Mouse (Mus musculus) liver, postnatal 0 days (tissue): ENCODE results near the gene Thrap3. TPM values are rescaled to one million over a fixed set of nuclear protein-coding genes. Genes with fewer than 3 reads are reported as not detected.
"Not testable (repeated sequence)": the region's sequence is repeated elsewhere in the genome, so short reads cannot be mapped to it uniquely, and the experiment has no call there.

ENCODE experiments used
- ATAC-seq: fragments of 200-750 bp; cut with Nextera tagmentation; 2 replicates; pipeline ENCODE4 v1.8.0; 2017; ENCODE audit warnings: mild to moderate bottlenecking, moderate library complexity
- DNase-seq: peaks from one replicate; pipeline ENCODE4 v3.0.0-alpha.2; 2016
- H3K27ac ChIP-seq: fragments of 300-500 bp; sonication (generic); 2 replicates; pipeline ENCODE4 v1.5.1; 2014; ENCODE audit warnings: antibody characterized with exemption, moderate library complexity, mild to moderate bottlenecking, low read depth
- H3K27me3 ChIP-seq: fragments of 300-500 bp; sonication (generic); 2 replicates; pipeline ENCODE4 v1.6.1; 2014; ENCODE audit warnings: low read length, control low read depth, mixed read lengths; ENCODE audit not compliant: insufficient read depth
- H3K36me3 ChIP-seq: fragments of 300-500 bp; sonication (generic); replicated peaks from 2 replicates; pipeline ENCODE4 v1.6.1; 2014; ENCODE audit warnings: mild to moderate bottlenecking, control low read depth, low read length, moderate library complexity, mixed read lengths; ENCODE audit not compliant: insufficient read depth
- H3K4me1 ChIP-seq: fragments of 300-500 bp; sonication (generic); 2 replicates; pipeline ENCODE4 v1.6.1; 2014; ENCODE audit warnings: antibody characterized with exemption, mild to moderate bottlenecking, control low read depth; ENCODE audit not compliant: insufficient read depth
- H3K4me2 ChIP-seq: fragments of 300-500 bp; sonication (generic); 2 replicates; pipeline ENCODE4 v1.6.1; 2014; ENCODE audit warnings: low read depth, mild to moderate bottlenecking, low read length, moderate library complexity, mixed read lengths
- H3K4me3 ChIP-seq: fragments of 300-500 bp; sonication (generic); 2 replicates; pipeline ENCODE4 v1.5.1; 2014; ENCODE audit warnings: low read depth, low read length
- H3K9ac ChIP-seq: fragments of 300-500 bp; sonication (generic); replicated peaks from 2 replicates; pipeline ENCODE4 v1.6.1; 2014; ENCODE audit warnings: mild to moderate bottlenecking, moderate library complexity
- H3K9me3 ChIP-seq: fragments of 300-500 bp; sonication (generic); 2 replicates; pipeline ENCODE4 v1.6.1; 2016; ENCODE audit warnings: mild to moderate bottlenecking, control low read depth, low read length, mixed read lengths
- CTCF ChIP-seq: sonication (generic); IDR thresholded peaks from 2 replicates; pipeline ENCODE4 v1.5.1; 2016; ENCODE audit warnings: antibody characterized with exemption, low read depth
- EP300 ChIP-seq: IDR thresholded peaks from 2 replicates; pipeline ENCODE4 v1.6.1; 2016; ENCODE audit warnings: antibody characterized with exemption, low read depth, mild to moderate bottlenecking
- WGBS: fragments of 180-500 bp; shearing (Covaris S2); extraction: QIAGEN DNeasy Blood & Tissue Kit; methylation state at CpG from one replicate; pipeline ENCODE4 v1.1.7; 2014; ENCODE audit not compliant: insufficient replicate concordance; 5-methylcytosine and 5-hydroxymethylcytosine counted together
- polyA plus RNA-seq: library from polyadenylated mRNA; unstranded; fragments of >200 nt; fragmentation: Nextera tagmentation; extraction: Ambion mirVana; gene quantifications from 2 replicates; pipeline ENCODE4 v1.2.1, GENCODE M21; 2015

The Thrap3 gene
- polyA plus RNA-seq, 1 experiment from 2014 or later: 62.4 TPM

- Histone ChIP-seq H3K27ac (no peak overlapping the region; the same call in 1 of the 2 replicates), H3K4me1 (peaks cover 4% of the 10 kb centered on the region; the same call in 1 of the 2 replicates), H3K4me3 (no peak overlapping the region), H3K36me3 (peaks cover 60% of the 10 kb centered on the region), H3K4me2 (no peak overlapping the region), H3K9me3 (no peaks in the 10 kb centered on the region), H3K9ac (no peak overlapping the region), H3K27me3 (no peaks in the 10 kb centered on the region)
- DNase-seq (peak; percentile 42), ATAC-seq (peak; percentile 80)
- TF ChIP-seq EP300 (no peak), CTCF (peak; percentile 93)
- WGBS: 56% methylated on average over 7 of the region's 7 CpGs
These were observed 21.2 kb downstream of the Thrap3 start for GRCm38 (mm10) chr4:126181170-126181957.

- H3K4me1 ChIP-seq, H3K9me3 ChIP-seq, H3K27me3 ChIP-seq, H3K4me2 ChIP-seq, H3K9ac ChIP-seq, H3K27ac ChIP-seq, H3K4me3 ChIP-seq, DNase-seq: not testable (repeated sequence)
- H3K36me3 ChIP-seq: peaks cover 75% of the 10 kb centered on the region
- WGBS: 53% methylated on average over 7 of the region's 7 CpGs
- ATAC-seq: peak; percentile 70
These were observed 26.6 kb downstream of the Thrap3 start for GRCm38 (mm10) chr4:126175980-126176379.

DNA sequence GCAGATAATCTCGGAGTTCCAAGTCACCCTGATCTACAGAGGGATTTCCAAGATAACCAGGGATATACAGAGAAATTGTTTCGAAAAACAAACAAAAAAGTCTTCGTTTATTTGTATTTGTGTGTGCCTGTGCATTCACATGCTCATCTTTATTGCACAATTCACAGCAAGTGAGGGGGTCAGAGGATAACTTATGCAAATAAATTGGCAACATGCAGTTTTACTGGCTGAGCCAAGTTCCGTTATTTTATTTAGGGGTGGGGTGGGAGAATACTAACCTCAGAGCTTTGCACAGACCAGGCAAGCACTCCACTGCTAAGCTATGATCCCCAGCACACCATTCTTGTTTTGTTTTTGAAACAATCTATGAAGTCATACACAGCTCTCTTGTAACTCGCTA, 28.8 kb downstream of the Thrap3 start:
- Histone ChIP-seq H3K4me1 (no peaks in the 10 kb centered on the region), H3K4me2 (no peak overlapping the region), H3K27ac (no peak overlapping the region), H3K36me3 (peaks cover 81% of the 10 kb centered on the region), H3K4me3 (no peak overlapping the region), H3K9me3 (no peaks in the 10 kb centered on the region), H3K27me3 (no peaks in the 10 kb centered on the region), H3K9ac (no peak overlapping the region)
- ATAC-seq (peak; percentile 62), DNase-seq (no peak)
- TF ChIP-seq EP300 (peak; percentile 25; the same call in 1 of the 2 replicates), CTCF (no peak)
- 73% methylated on average over 5 of the region's 5 CpGs for WGBS

GRCm38 (mm10) chr4:126170737-126171136, 31.8 kb downstream of the Thrap3 start:
- WGBS: 90% methylated on average over 5 of the region's 5 CpGs
- DNase-seq, H3K27ac ChIP-seq, H3K27me3 ChIP-seq, H3K4me3 ChIP-seq, ATAC-seq, H3K9me3 ChIP-seq, H3K4me2 ChIP-seq, H3K4me1 ChIP-seq, H3K9ac ChIP-seq: not testable (repeated sequence)
- H3K36me3 ChIP-seq: peaks cover 82% of the 10 kb centered on the region

GRCm38 (mm10) chr4:126168851-126169250, 33.7 kb downstream of the Thrap3 start:
- H3K4me2 ChIP-seq: no peak overlapping the region
- DNase-seq (no peak), ATAC-seq (no peak)
- H3K9ac ChIP-seq: no peak overlapping the region
- peaks cover 67% of the 10 kb centered on the region for H3K36me3 ChIP-seq
- no peaks in the 10 kb centered on the region; the same call in 1 of the 2 replicates for H3K4me1 ChIP-seq
- H3K9me3 ChIP-seq: no peaks in the 10 kb centered on the region
- no peak overlapping the region for H3K27ac ChIP-seq
- H3K4me3 ChIP-seq: no peak overlapping the region
- 74% methylated on average over 6 of the region's 6 CpGs for WGBS
- TF ChIP-seq EP300: no peak
- no peak for TF ChIP-seq CTCF
- no peaks in the 10 kb centered on the region for H3K27me3 ChIP-seq

- Histone ChIP-seq H3K4me2 (no peak overlapping the region), H3K27me3 (no peaks in the 10 kb centered on the region), H3K4me3 (no peak overlapping the region), H3K9me3 (no peaks in the 10 kb centered on the region), H3K27ac (0 out of 2 replicates have a peak overlapping the region, but pooled peaks have one; percentile 52), H3K4me1 (peaks cover 19% of the 10 kb centered on the region), H3K36me3 (peaks cover 43% of the 10 kb centered on the region), H3K9ac (no peak overlapping the region)
- ATAC-seq (no peak), DNase-seq (no peak)
- TF ChIP-seq EP300 (no peak), CTCF (no peak)
- 90% methylated on average over 3 of the region's 3 CpGs for WGBS
These were observed 36.5 kb downstream of the Thrap3 start for GRCm38 (mm10) chr4:126166084-126166483.

DNA sequence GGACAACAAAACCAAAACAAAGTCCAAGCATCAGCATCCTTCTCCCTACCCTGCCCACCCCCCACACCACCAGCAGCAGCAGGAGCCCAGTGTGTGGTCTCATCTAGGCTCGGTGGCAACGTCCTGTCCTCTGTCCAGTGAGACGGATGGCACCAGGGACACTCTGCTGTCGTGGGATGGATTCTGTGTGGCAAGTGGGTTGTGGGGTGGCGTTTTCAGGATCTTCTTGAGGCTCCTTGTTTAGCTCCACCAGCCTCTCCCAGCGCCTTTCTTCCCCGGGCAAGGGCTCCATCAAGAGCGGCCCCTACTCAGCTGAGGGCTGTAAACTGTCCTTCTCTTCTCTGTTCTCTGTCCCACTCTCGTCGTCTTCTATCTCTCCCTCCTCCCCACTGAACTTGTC, 37.5 kb downstream of the Thrap3 start:
- H3K27ac ChIP-seq, H3K27me3 ChIP-seq, ATAC-seq, H3K9me3 ChIP-seq, DNase-seq, H3K4me2 ChIP-seq, H3K4me3 ChIP-seq, H3K9ac ChIP-seq: not testable (repeated sequence)
- Histone ChIP-seq H3K36me3 (peaks cover 34% of the 10 kb centered on the region), H3K4me1 (peaks cover 19% of the 10 kb centered on the region)
- 76% methylated on average over 8 of the region's 10 CpGs for WGBS
